Mouse (Mus musculus) adrenal gland, adult 18-20 months (tissue): ENCODE data around the gene Sgpp2. TPM values are rescaled to one million over a fixed set of nuclear protein-coding genes. Genes with fewer than 3 reads are reported as not detected.

Source experiments
- DNase-seq, 2 experiments: peaks; one replicate each; pipeline ENCODE4 v3.0.0; 2021 to 2022; ENCODE audit warnings: low spot score in 2 of 2
- long read RNA-seq, 2 experiments: library from polyadenylated mRNA; stranded (forward); transcript quantifications; one replicate each; pipeline ENCODE4 v2.0.0; 2021
- total RNA-seq, 2 experiments: library from RNA; stranded (reverse); gene quantifications; 1 replicate in 1 of 2; 2 replicates in 1 of 2; pipeline ENCODE4 v1.2.3; 2021

The Sgpp2 gene
- total RNA-seq = 1 to 10 TPM; 2.3 to 3.5 TPM
- long read RNA-seq, experiment 1, full-length matches to known transcripts = 3 of 5 reads
- long read RNA-seq, experiment 1, partial matches to known transcripts = 1 of 5 reads
- long read RNA-seq, experiment 1, other reads (novel, unspliced or antisense) = 1 of 5 reads
- long read RNA-seq, experiment 2, partial matches to known transcripts = 4 of 5 reads
- long read RNA-seq, experiment 2, other reads (novel, unspliced or antisense) = 1 of 5 reads

- peak; percentile 13 to 30 for DNase-seq
Observed at GRCm38 (mm10) chr1:78310021-78310752, at the start of gene Sgpp2. Gene Sgpp2 (plus strand): TSS chr1:78310345.

- DNase-seq = no peak
Observed at GRCm38 (mm10) chr1:78267519-78267918, 42.6 kb upstream of the Sgpp2 start.

DNA sequence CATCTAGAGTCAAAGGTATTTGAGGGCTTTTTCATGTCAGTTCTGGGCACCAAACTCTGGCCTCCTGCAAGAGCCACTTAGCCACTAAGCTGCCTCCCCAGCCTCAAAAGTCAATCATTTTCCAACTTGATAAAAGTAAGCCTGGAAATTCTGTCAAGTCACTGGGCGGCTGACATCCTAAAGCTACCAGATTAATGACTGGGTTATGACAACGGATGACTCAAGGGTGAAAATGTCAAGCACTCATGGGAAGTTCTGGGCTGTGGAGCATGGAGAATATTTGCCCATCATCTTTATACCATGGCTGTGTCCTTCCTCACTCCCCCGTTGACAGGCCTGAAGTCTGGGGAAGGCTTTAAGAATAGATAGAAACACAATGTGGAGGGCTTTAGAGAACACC is 37.2 kb upstream of the Sgpp2 start:
- no peak for DNase-seq

DNA sequence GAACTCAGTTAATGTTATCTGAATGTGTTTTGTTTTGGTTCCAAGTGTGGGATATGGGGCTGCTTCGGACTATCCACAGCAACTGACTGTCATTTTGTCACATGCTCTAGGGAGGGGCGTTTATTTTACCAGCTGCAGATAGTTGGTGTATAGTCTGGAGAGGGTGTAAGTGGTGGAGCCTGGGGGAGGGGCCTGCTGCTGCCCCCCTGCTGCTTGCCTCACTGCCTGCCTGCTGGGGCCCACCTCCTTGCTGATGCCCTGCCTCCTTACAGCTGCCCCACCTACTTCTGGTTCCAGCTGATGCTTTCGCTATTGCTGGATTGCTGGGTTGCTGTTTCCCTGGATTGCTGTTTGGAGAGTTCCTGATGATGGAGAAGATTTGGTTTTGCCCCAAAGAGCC is 31.0 kb upstream of the Sgpp2 start:
- no peak for DNase-seq

- no peak for DNase-seq
Observed at GRCm38 (mm10) chr1:78292397-78292796, 17.7 kb upstream of the Sgpp2 start.

- DNase-seq = no peak
Observed at GRCm38 (mm10) chr1:78299670-78300225, 10.4 kb upstream of the Sgpp2 start.

DNA sequence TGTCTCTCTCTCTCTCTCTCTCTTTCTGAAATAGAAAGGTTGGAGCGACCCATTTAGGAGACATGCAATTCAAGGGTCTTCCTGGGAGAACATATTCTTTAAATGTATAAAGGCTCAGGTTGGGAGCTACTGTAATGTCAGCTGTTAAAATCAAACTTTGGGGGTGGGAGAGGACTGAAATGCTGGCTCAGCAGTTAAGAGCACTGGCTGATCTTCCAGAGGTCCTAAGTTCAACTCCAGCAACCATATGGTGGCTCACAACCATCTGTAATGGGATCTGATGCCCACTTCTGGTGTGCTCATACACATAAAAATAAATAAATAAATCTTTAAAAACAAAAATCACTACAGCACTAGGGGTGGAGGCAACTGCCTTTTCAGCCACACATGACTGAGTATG is 1.5 kb upstream of the Sgpp2 start:
- DNase-seq = no peak

GRCm38 (mm10) chr1:78309280-78309679 is 865 bp upstream of the Sgpp2 start:
- DNase-seq = no peak

DNA sequence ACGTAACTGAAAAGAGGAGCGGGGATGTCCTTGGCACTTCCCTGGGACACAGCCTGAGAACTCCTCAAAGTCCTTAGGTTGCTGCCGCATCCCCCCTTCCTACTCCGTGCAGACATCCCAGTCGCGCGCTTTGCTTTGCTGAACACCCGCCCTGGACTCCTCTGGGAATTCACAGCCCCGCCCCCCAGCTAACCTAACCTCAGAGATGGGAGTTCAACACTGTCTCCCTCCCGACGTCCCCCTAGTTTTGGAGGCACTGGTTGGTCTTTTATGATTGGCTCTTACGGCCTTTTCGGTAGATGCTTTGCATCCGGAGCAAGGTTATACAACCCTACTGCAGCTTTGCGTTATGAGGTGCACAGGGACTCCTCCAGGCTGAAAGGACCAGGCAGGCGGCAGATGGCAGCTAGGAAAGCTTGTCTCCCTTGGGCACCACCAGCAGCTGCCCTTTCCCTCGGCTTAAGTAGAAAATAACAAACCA is 756 bp downstream of the Sgpp2 start:
- no peak for DNase-seq

- DNase-seq = no peak
Observed at GRCm38 (mm10) chr1:78311482-78311881, 1.3 kb downstream of the Sgpp2 start.

GRCm38 (mm10) chr1:78312917-78313316 is 2.8 kb downstream of the Sgpp2 start:
- no peak for DNase-seq

- no peak for DNase-seq
Observed at GRCm38 (mm10) chr1:78313961-78314360, 3.8 kb downstream of the Sgpp2 start.

DNA sequence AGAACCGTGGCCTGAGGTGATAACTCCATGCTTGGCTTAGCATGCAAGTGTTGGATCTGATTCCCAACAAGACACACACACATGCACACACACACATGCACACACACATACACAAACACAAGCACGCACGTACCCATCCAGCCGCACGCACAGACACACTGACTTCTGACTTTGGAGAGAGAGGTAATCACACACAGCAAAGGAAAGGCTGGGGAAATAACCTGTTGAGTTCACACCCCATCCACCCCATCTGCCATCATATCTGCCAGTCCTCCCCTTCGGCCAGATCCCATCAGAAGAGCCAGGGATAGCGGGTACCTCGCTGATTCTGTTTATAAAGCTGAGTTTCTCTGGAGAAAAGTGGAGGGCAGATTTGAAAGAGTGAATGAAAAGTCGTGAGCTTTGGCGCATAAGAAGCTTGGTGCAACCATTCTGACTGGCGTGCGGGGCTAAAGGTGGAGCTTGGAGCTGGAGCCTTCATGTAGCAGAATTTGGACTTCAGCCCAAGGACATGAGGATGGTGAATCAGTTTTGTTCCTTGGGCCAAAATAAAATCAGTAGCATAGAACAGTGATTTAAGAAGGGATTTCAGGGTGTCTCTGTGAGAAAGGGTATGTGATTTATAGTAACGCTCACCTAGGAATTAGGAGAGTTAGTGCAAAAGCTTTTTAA is 8.1 kb downstream of the Sgpp2 start:
- DNase-seq = peak in 1 of 2 experiments; percentile 38

DNA sequence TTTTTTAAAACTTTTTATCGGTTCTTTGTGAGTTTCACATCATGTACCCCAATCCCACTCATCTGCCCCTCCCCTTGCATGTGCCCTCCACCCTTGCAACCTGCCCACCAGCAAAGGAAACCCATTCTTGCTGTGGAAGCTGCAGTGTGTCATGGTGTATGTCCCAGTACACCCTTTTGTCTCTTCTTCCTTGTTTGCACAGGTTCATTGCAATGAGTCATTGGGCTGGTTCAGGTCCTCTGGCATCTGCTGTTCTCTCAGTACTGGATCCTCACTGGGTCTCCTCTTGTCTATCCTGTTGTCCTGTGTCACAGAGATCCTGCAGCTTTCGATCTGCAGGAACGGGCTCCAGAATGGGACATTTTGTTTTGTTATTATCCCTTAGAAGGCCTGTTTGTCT is 10.1 kb downstream of the Sgpp2 start:
- no peak for DNase-seq

DNA sequence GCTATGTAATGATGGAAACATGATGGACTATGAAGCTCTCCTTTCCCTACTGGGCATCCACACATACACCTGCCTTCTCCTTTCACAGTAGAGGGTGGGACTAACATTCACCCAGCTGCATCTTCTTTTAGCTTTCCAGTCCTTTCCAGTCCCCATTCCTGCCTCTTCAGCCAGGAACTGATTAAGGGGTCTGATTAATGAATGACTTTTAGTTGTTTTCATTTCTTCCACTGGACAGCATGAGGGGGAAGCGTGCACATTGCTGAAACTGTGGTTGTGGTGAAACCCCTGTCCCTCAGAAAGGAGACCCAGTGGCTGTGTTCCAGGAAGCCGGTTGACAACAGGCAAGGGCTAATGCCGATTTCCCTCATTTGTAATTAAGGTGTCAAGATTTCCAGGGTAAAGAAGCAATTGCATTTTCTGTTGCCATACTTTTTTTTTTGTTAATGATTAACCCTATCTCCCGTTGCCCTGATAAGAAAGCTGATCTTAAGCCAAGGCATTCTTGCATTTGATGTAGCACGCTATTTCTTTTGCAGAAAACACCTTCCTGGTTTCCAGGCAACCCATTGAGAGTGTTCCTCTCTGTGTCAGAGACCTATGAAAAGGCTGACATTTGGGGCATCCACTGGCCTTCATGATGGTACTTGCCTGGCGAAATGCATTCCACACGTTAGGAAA is 12.1 kb downstream of the Sgpp2 start:
- DNase-seq = no peak

DNA sequence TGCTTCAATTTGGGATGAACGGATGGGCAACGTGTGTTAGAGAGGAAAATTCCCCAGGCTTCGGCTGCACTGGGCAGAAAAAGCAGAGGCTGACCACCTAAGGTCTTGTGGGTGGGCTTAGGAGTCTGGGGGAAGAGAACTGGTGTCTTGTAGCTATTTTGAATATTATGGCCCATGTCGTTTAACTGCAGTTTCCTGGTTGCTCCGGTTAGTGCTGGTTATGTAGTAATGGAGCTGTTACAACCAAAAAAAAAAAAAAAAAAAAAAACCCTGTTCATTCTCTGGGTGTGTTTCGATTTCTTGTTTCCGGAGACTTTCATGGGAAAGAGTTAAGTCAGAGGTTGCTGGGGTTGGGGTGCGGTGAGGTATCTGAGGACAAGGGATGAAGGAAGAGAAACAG is 12.7 kb downstream of the Sgpp2 start:
- no peak for DNase-seq

DNA sequence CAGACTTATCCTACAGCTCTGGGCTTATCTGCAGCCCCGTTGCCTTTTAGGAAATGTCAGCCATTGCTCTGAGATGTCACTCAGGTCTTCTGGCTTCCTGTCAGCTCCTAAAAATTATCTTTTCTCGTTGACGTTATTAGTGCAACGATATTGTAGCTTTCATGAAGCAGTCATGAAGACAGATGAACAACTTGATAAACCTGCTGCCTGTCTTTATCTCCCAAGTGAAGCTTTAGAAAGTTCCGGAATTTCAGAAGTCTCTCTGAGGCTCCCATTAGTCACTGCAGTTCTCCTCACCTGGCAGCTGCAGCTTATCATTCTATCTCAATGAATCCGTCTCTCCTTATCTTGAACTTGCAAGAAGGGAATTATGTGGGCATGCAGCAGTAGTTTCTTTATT is 13.9 kb downstream of the Sgpp2 start:
- DNase-seq = no peak

GRCm38 (mm10) chr1:78325851-78326250 is 15.7 kb downstream of the Sgpp2 start:
- DNase-seq = no peak

DNA sequence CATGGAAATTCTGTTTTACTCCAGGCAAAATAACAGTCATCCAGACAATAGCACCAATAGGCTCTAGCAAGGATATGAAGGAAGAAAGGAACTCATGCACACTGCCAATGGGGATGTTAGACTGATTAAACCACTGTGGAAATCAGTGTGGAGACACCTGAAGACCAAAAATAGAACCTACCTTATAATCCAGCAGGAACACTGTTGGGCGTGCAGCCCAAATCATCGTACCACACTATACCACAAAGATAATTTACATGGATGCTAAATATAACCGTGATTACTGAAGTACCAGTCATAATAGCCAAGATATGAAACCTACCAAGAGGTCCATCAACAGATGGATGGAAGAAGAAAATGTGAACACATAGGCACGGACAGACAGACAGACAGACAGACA is 18.5 kb downstream of the Sgpp2 start:
- no peak for DNase-seq

GRCm38 (mm10) chr1:78329861-78330260 is 19.7 kb downstream of the Sgpp2 start:
- no peak for DNase-seq

- no peak for DNase-seq
Observed at GRCm38 (mm10) chr1:78330620-78331158, 20.5 kb downstream of the Sgpp2 start.
